Mouse (Mus musculus) gonadal fat pad, adult 2 months (tissue): ENCODE measurements around the gene Sox10. TPM values are rescaled to one million over a fixed set of nuclear protein-coding genes. Genes with fewer than 3 reads are reported as not detected.

Experiments used
- DNase-seq: peaks from one replicate; pipeline ENCODE4 v3.0.0-alpha.2; 2012; ENCODE audit warnings: low read depth
- polyA plus RNA-seq: library from polyadenylated mRNA; depleted of rRNA; stranded (reverse); fragments of >200 nt; gene quantifications from 2 replicates; pipeline ENCODE4 v1.2.3, GENCODE M21; 2012

The Sox10 gene
- polyA plus RNA-seq, 1 experiment: 0.85 TPM

DNA sequence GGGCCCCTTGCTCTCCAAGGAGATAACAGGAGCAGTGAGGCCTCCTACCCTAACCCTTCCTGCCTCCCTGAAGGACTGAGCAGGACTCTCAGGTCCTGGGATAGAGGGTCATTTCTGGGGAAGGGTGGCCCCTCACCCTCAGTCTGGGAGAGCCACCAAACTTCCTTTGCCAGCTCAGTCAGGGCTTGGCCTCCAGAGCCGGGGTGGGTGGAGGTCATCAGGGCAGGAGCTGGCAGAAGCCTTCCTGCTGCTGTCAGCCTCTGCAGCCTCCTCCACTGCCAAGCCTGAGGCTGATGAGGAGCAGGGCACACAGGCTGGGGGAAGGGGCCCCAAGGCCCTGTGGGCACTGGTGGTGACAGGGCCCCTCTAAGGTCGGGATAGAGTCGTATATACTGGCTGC, 9.5 kb downstream of the Sox10 start:
- DNase-seq: no peak

- no peak for DNase-seq
Measured at GRCm38 (mm10) chr15:79152709-79153108, 12.3 kb downstream of the Sox10 start.

GRCm38 (mm10) chr15:79151881-79152280, 13.2 kb downstream of the Sox10 start:
- DNase-seq: no peak

GRCm38 (mm10) chr15:79148533-79148932, 16.5 kb downstream of the Sox10 start:
- no peak for DNase-seq

DNA sequence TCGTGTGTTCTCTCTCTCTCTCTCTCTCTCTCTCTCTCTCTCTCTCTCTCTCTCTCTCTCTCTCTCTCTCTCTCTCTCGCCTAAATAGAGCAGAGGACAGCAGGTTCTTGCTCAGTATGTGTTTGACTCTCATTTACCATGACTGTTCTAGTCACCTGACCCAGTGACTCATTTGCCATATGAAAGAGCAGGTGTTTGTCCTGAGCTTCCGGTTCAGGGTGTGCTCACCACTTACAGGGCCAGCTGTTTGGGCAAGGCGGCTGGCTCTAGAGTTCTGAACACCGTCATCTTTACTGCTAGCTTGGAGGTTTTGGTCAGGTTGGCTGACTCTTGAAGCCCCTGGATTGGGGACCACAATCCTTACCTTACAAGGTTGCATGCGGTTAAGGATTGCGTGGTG, 19.5 kb downstream of the Sox10 start:
- no peak for DNase-seq

DNA sequence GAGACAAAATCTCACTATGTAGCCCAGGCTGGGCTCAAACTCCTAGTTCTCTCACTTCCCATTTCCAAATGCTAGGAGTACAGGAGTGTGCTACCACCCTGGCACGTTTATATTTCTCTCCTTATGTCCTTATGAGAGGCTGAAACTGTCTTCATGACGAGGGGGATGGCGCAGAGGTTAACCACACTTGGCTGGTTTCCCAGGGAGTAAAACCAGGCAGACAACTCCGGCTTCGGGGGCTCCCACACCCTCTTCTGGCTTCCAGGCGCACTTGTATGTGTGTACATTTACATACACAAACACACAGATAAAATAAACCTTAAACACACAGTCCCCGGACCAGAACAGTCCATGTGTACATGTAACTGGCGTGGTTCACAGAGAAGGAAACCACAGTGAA, 21.0 kb downstream of the Sox10 start:
- DNase-seq: no peak

DNA sequence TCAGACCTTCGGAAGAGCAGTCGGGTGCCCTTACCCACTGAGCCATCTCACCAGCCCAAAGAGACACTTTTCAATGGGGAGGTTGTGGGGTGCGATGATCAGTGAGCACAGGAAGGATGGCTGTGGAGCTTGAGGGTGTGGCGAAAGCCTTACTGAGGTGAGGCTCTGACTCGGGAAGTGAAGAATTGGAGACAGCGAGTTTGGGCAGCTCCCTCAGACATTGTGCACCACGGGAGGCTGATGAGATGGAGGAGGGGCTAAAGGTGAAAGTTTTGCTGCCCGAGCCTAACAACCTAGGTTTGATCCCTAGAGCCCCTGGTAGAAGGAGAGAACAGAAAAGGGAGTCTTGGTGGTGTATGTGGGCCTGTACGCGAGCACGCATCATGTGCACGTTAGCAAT, 21.7 kb downstream of the Sox10 start:
- DNase-seq: no peak

DNA sequence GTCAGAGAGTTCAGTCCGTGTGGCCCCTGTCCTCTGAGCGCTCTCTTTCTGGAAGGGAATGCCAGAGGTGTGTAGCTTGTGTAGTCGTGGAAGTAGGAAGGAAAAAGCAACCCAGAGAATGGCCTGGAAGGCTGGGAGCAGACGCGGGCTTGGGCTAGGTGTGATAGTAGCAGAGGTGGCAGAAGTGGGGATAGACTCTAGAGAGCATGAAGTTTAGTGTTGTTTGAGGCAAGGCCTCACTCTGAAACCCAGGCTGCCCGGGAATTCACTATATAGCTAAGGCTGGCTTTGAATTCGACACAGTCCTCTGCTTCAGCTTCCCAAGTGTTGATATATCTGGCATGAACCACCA, 23.5 kb downstream of the Sox10 start:
- DNase-seq: no peak

DNA sequence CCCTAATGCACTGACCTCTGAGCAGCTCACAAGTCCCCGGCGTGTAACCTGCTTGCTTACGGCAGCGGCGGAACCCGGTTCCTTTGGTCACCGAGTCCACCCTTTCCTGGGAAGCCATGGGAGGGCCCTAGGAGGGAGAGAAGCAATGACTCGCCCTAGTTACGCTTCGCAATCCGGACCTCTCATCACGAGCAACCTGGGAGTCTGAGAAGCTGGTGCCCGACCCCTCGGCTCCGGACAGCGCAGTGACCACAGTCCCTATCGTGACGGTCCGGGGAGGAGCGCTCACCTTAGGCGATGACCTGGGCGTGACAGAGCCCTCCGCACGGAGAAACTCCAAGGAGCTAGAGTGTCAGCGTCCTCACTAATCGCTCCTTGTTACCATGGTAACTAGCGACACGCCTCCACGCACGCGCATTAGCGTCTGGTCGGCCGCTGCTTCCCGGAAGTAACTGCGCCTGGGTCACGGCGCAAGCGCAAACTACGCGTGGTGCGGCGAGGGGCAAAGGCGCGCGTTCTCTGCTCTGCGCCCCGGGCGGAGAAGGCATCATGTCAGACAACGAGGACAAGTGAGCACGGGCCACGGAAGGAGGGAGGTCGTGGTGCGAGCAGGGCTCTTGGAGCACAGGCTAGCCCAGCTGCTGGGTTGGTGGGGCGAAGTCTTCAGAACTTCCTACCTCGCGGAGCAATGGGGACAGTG, 24.0 kb downstream of the Sox10 start, which contains the start of the genes Polr2f and 1700088E04Rik:
Gene Polr2f, plus strand, starts transcription at position 144 of the 700 bp plus-strand sequence.
Gene 1700088E04Rik, minus strand, starts transcription at position 388 of the 700 bp plus-strand sequence.
- DNase-seq: no peak

DNA sequence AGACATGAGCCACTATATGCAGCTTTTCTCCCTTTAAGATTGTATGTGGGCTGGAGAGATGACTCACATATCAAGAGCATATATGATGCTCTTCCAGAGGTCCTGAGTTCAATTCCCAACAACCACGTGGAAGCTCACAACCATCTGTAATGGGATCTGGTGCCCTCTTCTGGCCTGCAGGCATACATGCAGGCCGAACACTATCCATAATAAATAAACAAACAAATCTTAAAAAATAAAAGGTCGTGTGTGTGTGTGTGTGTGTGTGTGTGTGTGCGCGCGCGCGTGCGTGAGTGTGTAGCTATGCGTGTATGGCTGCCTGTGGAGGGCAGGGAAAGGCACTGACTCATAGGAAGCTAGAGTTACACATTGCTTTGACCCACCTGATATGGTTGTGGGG, 25.4 kb downstream of the Sox10 start:
- no peak for DNase-seq

GRCm38 (mm10) chr15:79135783-79136575, 29.1 kb downstream of the Sox10 start:
- DNase-seq: no peak

DNA sequence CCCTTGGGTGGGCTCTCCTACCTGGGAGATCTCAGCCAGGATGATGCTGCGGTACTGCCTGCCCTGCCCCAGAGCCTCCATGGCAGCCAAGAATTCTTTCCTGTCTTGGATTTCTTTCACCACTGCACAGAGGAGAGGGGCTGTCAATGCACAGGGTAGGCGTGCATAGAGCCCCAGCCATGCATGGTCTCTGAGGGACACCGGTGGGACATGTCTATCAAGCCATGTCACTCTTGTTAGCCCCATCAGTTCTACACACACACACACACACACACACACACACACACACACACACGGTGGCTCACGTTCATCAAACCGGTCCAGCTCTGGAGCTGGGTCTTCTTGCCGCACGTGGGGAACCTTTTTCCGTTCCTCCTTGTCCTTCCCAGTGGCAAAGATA, 29.7 kb downstream of the Sox10 start:
- DNase-seq: no peak

GRCm38 (mm10) chr15:79134496-79135270, 30.4 kb downstream of the Sox10 start:
- no peak for DNase-seq

DNA sequence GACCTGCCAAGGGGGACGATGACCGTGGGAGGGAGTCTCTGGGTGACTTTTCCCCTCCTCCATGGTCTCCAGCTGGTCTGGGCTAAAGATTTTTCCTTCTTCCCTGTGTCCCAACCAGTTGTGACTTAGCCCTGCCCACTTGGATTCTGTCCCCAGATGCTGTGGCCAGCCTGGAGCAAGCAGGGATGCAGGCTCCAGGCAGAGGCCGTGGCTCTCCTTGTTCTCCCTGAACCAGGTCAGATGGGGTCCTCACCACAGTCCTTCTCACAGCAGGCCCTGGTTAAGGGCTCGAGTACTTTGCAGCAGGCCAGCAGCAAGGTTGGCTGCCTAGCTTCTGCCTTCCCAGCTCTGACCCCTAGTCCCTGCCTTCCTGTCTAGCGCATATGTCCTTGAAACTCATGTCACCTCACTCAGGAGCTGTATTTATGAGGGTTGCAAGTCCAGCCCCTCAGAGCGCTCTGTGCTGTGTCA, 31.8 kb downstream of the Sox10 start:
- no peak for DNase-seq

GRCm38 (mm10) chr15:79131442-79131841, 33.6 kb downstream of the Sox10 start:
- peak; percentile 95 for DNase-seq

DNA sequence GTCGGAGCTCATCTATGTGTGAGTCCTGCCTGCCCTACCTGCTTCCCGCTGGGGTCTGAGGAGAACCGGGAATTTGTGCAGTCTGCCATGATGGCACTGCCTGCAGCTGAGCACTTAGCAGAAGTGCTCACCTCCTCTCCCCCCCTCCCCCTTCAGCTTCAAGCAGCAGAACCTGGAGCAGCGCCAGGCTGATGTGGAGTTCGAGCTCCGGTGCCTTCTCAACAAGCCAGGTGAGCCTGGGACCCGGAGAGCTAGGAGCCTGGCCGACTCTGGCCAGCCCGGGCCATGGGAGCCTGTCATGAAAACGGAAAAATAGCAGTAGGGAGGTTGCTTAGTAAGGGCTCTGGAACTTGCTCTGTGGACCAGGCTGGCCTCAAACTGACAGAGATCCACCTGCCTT, 34.3 kb downstream of the Sox10 start:
- DNase-seq: no peak

- no peak for DNase-seq
Measured at GRCm38 (mm10) chr15:79129311-79129710, 35.7 kb downstream of the Sox10 start.

- DNase-seq: no peak
Measured at GRCm38 (mm10) chr15:79128208-79128607, 36.8 kb downstream of the Sox10 start.

DNA sequence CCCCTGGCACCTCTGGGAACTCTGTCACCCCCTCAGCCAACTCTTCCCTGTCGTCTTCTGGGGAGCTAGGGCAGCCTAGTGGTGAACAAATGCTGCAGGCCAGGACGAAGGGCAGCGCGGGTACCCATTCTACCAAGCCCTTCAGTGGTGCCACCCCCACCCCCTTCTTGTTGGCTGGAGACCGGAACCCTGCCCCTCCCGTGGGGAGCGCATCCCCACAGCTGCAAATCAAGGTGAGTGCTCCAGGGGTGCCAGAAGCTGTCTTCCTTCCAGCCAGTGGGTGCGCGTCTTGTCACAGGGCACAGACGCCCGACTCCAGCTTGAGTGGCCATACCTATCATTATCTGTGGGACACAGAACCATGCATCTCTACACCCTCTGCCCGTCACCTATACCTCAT, 37.9 kb downstream of the Sox10 start:
- DNase-seq: no peak

DNA sequence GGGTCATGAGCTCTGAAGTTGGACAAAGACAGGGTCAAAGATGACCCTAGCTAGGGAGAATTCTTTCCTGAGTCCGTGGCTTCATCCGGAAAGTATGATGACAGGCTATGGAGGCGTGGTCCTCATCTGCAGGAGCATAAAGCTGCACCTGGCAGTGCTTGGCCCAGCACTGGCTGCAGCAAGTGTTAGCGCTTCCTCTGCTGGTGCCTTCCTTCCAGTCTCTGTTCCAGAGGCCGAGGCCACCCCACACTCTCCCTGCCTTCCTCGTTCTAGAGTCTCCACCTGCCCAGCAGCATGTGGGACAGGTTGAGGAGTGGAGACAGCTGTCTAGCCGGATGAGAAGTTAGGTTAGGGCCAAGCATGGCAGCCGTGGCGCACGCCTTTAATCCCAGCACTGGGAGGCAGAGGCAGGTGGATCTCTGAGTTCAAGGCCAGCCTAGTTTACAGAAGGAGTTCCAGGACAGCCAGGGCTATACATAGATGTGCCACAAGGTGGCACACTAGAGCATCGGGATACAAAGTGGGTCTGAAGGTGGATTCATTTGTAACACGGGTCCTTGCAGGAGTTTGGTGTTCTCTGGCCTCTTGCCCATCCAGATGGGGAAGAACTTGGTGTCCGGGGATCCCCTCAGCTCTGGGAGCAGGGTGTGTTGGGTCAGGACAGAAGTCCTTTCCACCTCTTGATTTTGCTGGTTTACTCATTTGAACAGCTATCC, 38.7 kb downstream of the Sox10 start:
- no peak for DNase-seq

DNA sequence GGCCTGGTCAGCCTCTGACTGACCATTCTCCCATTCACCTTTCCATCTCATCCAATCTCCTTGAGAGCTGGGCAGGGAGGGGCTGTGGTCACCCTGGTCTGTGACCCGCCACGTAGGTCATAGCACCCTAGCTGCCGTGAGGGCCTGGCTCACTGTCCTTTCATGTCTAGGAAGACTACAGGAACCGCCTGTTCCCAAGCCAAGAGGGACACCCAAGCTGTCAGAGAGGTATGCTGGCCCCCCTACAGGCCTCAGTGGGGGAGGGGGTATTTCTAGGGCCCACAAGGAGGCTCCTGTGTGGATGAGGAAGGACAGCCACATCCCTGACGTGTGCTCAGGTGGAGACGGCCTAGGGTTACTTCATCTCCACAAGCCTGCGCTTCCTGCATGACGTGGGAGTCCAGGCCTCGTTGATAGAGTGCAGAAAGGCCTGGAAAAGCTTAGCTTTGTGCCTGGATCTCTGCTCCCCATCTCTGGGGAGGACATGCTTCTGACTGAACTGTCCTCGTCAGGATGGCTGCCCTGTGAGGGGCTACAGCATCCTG, 40.6 kb downstream of the Sox10 start:
- no peak for DNase-seq
